ENCODE assay signal across 13 mouse cellular contexts in the genomic region with DNA sequence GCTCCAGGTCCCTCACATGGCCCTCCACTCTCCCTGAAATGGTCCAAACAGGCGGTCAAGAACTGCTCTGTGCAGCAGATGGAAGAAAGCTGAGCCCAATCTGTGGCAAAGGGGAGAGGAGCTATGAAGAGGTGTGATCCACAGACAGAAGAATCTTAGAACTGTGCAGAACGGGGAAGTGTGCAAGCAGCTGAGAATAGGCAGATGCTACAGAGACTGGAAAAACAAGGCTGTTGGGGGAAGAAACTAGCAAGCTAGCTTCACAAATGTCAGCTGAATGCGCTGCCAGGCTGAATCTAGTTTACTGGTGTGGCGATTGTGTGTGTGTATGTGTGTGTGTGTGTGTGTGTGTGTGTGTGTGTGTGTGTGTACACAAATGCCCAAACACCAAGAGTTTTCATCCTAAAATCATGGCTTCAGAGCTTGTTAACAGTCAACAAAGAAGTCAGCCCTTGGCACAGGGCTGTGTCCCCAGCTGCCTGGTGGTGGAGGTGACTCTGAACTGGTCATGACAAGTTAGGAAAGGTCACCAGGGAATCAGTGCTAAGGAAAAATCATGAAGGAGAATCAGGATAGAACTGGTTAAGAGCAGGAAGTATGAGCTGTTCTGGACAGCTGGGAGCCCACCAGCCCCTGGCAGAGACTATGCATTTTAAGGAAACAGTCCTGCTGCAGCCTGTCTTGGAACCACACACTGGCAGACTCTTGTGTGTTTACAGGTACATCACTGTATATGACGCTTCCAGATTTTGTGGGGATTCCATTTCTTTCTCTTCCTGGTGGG. TPM values are rescaled to one million over a fixed set of nuclear protein-coding genes. Genes with fewer than 3 reads are reported as not detected.
A peak's percentile ranks its signal among the peaks of the same experiment; 100 is the strongest.
DNase-seq lines count a peak whose midpoint lies in the region; ATAC-seq lines count a peak whose summit lies in the region.
"Had no signal": no experiment of that assay in that cellular context is flagged by ENCODE, and none has a peak within 500 bp of the region (broad histone marks: within the 10 kb centered on the region; RNA-seq: fewer than 3 reads in every experiment).

No protein-coding gene starts in this region.

- H3K4me2 ChIP-seq in liver, embryonic 13.5 days, result no peak overlapping the region
- no peak overlapping the region for H3K4me2 ChIP-seq in liver, embryonic 11.5 days
- no peak overlapping the region for H3K4me2 ChIP-seq in kidney, embryonic 14.5 days (replicated peaks; ENCODE audit: low read depth, low read length)
- H3K4me2 ChIP-seq: lung, embryonic 15.5 days had no signal

- H3K36me3 ChIP-seq in liver, embryonic 13.5 days, result peaks cover 62% of the 10 kb centered on the region
- H3K36me3 ChIP-seq in liver, embryonic 11.5 days (ENCODE audit: control insufficient read depth, insufficient read depth, low read length), result peaks cover 17% of the 10 kb centered on the region; the same call in 1 of the 2 replicates
- H3K36me3 ChIP-seq in kidney, embryonic 14.5 days (ENCODE audit: control insufficient read depth, insufficient read depth, low read length), result no peaks in the 10 kb centered on the region
- no peaks in the 10 kb centered on the region for H3K36me3 ChIP-seq in limb, embryonic 10.5 days
- H3K36me3 ChIP-seq: lung, embryonic 15.5 days had no signal

- 73% methylated on average over 5 of the region's 5 CpGs for WGBS in liver, embryonic 13.5 days (ENCODE audit: insufficient replicate concordance)
- WGBS in liver, embryonic 11.5 days, result 89% methylated on average over 5 of the region's 5 CpGs
- WGBS in kidney, embryonic 14.5 days, result 86% methylated on average over 5 of the region's 5 CpGs
- WGBS in limb, embryonic 10.5 days, result 88% methylated on average over 5 of the region's 5 CpGs

- DNase-seq in heart, adult 18-20 months, result peak; percentile 18 to 30
- no peak for DNase-seq in heart, postnatal 4 days
- no peak for DNase-seq in liver, embryonic 13.5 days
- DNase-seq in liver, embryonic 11.5 days (ENCODE audit: low spot score), result no peak
- no peak for DNase-seq in limb, embryonic 10.5 days (ENCODE audit: low spot score)
- DNase-seq in urinary bladder, postnatal 14 days (ENCODE audit: low spot score), result no peak
- DNase-seq: gastrocnemius, postnatal 36 days had no signal

- no peak overlapping the region for H3K4me3 ChIP-seq in liver, embryonic 13.5 days (replicated peaks)
- no peak overlapping the region for H3K4me3 ChIP-seq in liver, embryonic 11.5 days (ENCODE audit: low read depth, low read length)
- no peak overlapping the region for H3K4me3 ChIP-seq in kidney, embryonic 14.5 days (ENCODE audit: low read length)
- H3K4me3 ChIP-seq in limb, embryonic 10.5 days, result no peak overlapping the region
- H3K4me3 ChIP-seq: lung, embryonic 15.5 days; midbrain, embryonic 10.5 days had no signal

- no peaks in the 10 kb centered on the region for H3K9me3 ChIP-seq in liver, embryonic 13.5 days (replicated peaks)
- H3K9me3 ChIP-seq in liver, embryonic 11.5 days (ENCODE audit: control insufficient read depth, low read length), result no peaks in the 10 kb centered on the region
- H3K9me3 ChIP-seq in kidney, embryonic 14.5 days (ENCODE audit: control insufficient read depth, low read length), result no peaks in the 10 kb centered on the region; the same call in 1 of the 2 replicates
- no peaks in the 10 kb centered on the region for H3K9me3 ChIP-seq in limb, embryonic 10.5 days (replicated peaks)
- H3K9me3 ChIP-seq: lung, embryonic 15.5 days; midbrain, embryonic 10.5 days had no signal

- H3K27me3 ChIP-seq in liver, embryonic 13.5 days, result no peaks in the 10 kb centered on the region
- H3K27me3 ChIP-seq in liver, embryonic 11.5 days (replicated peaks; ENCODE audit: control insufficient read depth, insufficient read depth, low read length), result no peaks in the 10 kb centered on the region
- no peaks in the 10 kb centered on the region for H3K27me3 ChIP-seq in kidney, embryonic 14.5 days (ENCODE audit: control insufficient read depth, insufficient read depth, low read length)
- H3K27me3 ChIP-seq in limb, embryonic 10.5 days (ENCODE audit: low read depth, poor library complexity, severe bottlenecking), result peaks cover 9% of the 10 kb centered on the region; the same call in 1 of the 2 replicates
- H3K27me3 ChIP-seq: lung, embryonic 15.5 days had no signal

- H3K27ac ChIP-seq in liver, embryonic 13.5 days, result no peak overlapping the region
- no peak overlapping the region for H3K27ac ChIP-seq in liver, embryonic 11.5 days (ENCODE audit: low read depth, low read length)
- H3K27ac ChIP-seq in kidney, embryonic 14.5 days (ENCODE audit: low read depth, low read length), result no peak overlapping the region
- H3K27ac ChIP-seq in limb, embryonic 10.5 days, result no peak overlapping the region
- H3K27ac ChIP-seq: lung, embryonic 15.5 days; midbrain, embryonic 10.5 days had no signal

- H3K4me1 ChIP-seq in liver, embryonic 13.5 days (replicated peaks), result peaks cover 74% of the 10 kb centered on the region
- H3K4me1 ChIP-seq in liver, embryonic 11.5 days (replicated peaks; ENCODE audit: control insufficient read depth, insufficient read depth, low read length), result peaks cover 32% of the 10 kb centered on the region
- H3K4me1 ChIP-seq in kidney, embryonic 14.5 days (ENCODE audit: control insufficient read depth, insufficient read depth, low read length), result no peaks in the 10 kb centered on the region
- no peaks in the 10 kb centered on the region for H3K4me1 ChIP-seq in limb, embryonic 10.5 days

- no peak for ATAC-seq in liver, embryonic 13.5 days (ENCODE audit: low read depth)
- ATAC-seq in liver, embryonic 11.5 days (replicated peaks; ENCODE audit: low FRiP score), result no peak
- 0 out of 2 replicates have a peak, but pooled peaks have one; percentile 13 for ATAC-seq in kidney, embryonic 14.5 days (ENCODE audit: low FRiP score, low TSS enrichment)

- 0 out of 2 replicates have a peak overlapping the region, but pooled peaks have one; percentile 18 for H3K9ac ChIP-seq in liver, embryonic 13.5 days
- H3K9ac ChIP-seq in liver, embryonic 11.5 days (ENCODE audit: low read depth, low read length), result no peak overlapping the region
- H3K9ac ChIP-seq in kidney, embryonic 14.5 days (ENCODE audit: low read depth, low read length), result no peak overlapping the region
- H3K9ac ChIP-seq: lung, embryonic 15.5 days had no signal

RNA-seq across cellular contexts. Expression of gene Acss1, which starts 7.4 kb away (rescaled TPM):
- total RNA-seq in heart, adult 18-20 months (2021), result 100 to 1,000 TPM; 261 to 288 TPM
- 10 to 100 TPM; 26.7 to 27.3 TPM for total RNA-seq in heart, postnatal 4 days (2021)
- 28.7 and 44.7 TPM in 2 replicates for polyA plus RNA-seq in liver, embryonic 13.5 days (2015; fragmentation: Nextera tagmentation; extraction: Ambion mirVana)
- 67.2 and 77.0 TPM in 2 replicates for polyA plus RNA-seq in liver, embryonic 11.5 days (2014; fragmentation: Nextera tagmentation; extraction: Ambion mirVana)
- 2.3 and 5.6 TPM in 2 replicates for polyA plus RNA-seq in kidney, embryonic 14.5 days (2014; fragmentation: Nextera tagmentation; extraction: Ambion mirVana)
- polyA plus RNA-seq in limb, embryonic 10.5 days (2016; fragmentation: Nextera tagmentation; extraction: Ambion mirVana), result 3.4 and 3.6 TPM in 2 replicates

RNA-seq across cellular contexts. Expression of gene Vsx1, which starts 28.3 kb away (rescaled TPM):
- under 1 TPM in 1 of 2 experiments, not detected in 1; 0.10 TPM for total RNA-seq in heart, adult 18-20 months (2021)
- total RNA-seq in heart, postnatal 4 days (2021), result not detected
- polyA plus RNA-seq in liver, embryonic 13.5 days (2015; fragmentation: Nextera tagmentation; extraction: Ambion mirVana), result not detected in 2 replicates
- not detected in 2 replicates for polyA plus RNA-seq in liver, embryonic 11.5 days (2014; fragmentation: Nextera tagmentation; extraction: Ambion mirVana)
- not detected in 2 replicates for polyA plus RNA-seq in kidney, embryonic 14.5 days (2014; fragmentation: Nextera tagmentation; extraction: Ambion mirVana)
- polyA plus RNA-seq in limb, embryonic 10.5 days (2016; fragmentation: Nextera tagmentation; extraction: Ambion mirVana), result not detected in 2 replicates
- total RNA-seq: gastrocnemius, postnatal 36 days; hematopoietic stem cell, adult 5-6 weeks; left cerebral cortex, postnatal 25 days had no signal
- polyA plus RNA-seq: large intestine, adult 2 months; lung, embryonic 15.5 days had no signal

RNA-seq across cellular contexts. Expression of gene Apmap, which starts 52.5 kb away (rescaled TPM):
- total RNA-seq in heart, adult 18-20 months (2021), result 10 to 100 TPM; 62.2 to 67.1 TPM
- total RNA-seq in heart, postnatal 4 days (2021), result 10 to 100 TPM; 33.5 to 37.6 TPM
- polyA plus RNA-seq in liver, embryonic 13.5 days (2015; fragmentation: Nextera tagmentation; extraction: Ambion mirVana), result 26.2 and 28.7 TPM in 2 replicates
- polyA plus RNA-seq in liver, embryonic 11.5 days (2014; fragmentation: Nextera tagmentation; extraction: Ambion mirVana), result 35.0 and 38.9 TPM in 2 replicates
- 31.9 and 41.3 TPM in 2 replicates for polyA plus RNA-seq in kidney, embryonic 14.5 days (2014; fragmentation: Nextera tagmentation; extraction: Ambion mirVana)
- polyA plus RNA-seq in limb, embryonic 10.5 days (2016; fragmentation: Nextera tagmentation; extraction: Ambion mirVana), result 26.6 and 28.9 TPM in 2 replicates

Comparison
In these comparisons a context has a peak if more than half of its experiments do, and no peak if none do; other contexts are left out.
1. DNase-seq: peak in heart, adult 18-20 months (2 of 2); none in heart, postnatal 4 days (single experiment), liver, embryonic 13.5 days (single experiment), liver, embryonic 11.5 days (single experiment), limb, embryonic 10.5 days (single experiment) and urinary bladder, postnatal 14 days (single experiment).